Mouse (Mus musculus): ENCODE results near the gene Gm5741.

Gene Gm5741

DNA sequence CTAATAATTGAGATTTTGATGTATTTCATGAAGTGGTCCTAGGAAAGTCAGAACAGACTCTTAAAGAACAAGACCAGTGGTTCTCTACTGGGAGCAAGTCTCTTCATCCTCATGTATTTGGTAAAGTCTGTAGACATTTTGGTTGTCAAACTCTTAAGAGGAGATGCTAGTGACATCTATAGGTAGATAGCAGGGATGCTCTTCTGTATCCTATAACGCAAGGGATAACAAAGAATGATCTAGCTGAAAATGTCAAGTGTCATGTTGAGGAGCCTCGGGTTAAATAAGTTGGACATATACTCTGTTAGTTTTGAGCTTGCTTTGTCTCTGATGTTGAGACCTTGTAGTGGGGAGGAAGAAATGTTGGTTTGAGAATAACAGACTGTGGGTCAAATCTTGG lies 39.9 kb downstream of the Gm5741 start:
- DNase-seq (ENCODE audit: low spot score): no peak

DNA sequence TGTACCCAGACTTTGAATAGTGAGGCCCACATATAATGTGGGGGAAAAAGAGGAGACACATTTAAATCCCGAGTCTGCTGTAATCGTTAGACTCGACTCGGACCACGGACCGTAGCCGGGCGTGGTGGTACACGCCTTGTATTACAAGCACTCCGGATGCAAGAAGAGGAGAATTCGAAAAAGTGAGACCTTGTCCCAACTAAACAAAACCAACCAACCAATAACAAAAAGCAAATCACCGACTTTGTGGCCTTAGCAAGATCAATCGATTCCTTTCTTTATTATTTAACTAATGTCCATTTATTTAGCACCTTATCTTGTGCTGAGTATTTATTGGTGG lies 40.3 kb downstream of the Gm5741 start:
- no peak for DNase-seq (ENCODE audit: low spot score)

GRCm38 (mm10) chr8:85026670-85027515 lies 40.9 kb downstream of the Gm5741 start, which contains the start of gene Trir:
TSS of gene Trir (plus strand) at chr8:85026823.
- DNase-seq (ENCODE audit: low spot score): peak; percentile 97

GRCm38 (mm10) chr8:85025098-85025932 lies 42.5 kb downstream of the Gm5741 start, which contains the start of gene Asna1:
TSS of gene Asna1 (minus strand) at chr8:85025281.
- DNase-seq (ENCODE audit: low spot score): peak; percentile 79

GRCm38 (mm10) chr8:85023846-85024245 lies 43.9 kb downstream of the Gm5741 start:
- no peak for DNase-seq (ENCODE audit: low spot score)

DNA sequence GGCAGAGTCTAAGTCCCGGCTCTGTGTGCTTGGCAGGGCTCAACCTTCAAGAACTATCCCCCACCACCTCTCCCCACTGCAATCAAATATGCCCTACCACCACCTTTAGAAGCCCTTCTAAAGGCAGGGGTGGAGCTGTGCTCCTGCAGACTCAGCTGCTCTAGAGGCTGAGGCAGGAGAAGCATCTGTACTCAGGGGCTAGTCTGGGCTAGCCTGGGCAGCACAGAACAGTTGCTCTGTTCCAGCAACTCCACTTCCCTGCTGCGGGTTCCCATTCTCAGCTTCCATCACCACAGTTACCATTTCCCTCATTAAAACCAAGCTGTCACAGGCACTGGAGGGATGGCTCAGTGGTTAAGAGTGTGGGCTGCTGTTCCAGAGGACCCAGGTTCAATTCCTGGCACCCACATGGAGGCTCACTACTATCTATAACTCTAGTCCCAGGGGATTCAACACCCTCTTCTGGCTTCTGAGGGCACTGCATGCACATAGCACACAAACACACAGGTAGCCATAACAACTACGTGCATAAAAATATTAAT lies 46.2 kb downstream of the Gm5741 start:
- no peak for DNase-seq (ENCODE audit: low spot score)
